Mouse (Mus musculus) myocyte (in vitro differentiated cells): ENCODE results near the gene Shbg.

Experiments
- E2F4 ChIP-seq: IDR thresholded peaks from one replicate; pipeline ENCODE4 v1.6.1; 2011; ENCODE audit warnings: mild to moderate bottlenecking, control low read depth, moderate library complexity; ENCODE audit not compliant: insufficient read depth
- MAX ChIP-seq: IDR thresholded peaks from one replicate; pipeline ENCODE4 v1.6.1; 2011; ENCODE audit warnings: low read depth, mild to moderate bottlenecking, control low read depth
- MYOD1 ChIP-seq, 3 experiments: IDR thresholded peaks; one replicate each; pipeline ENCODE4 v1.6.1; 2011; ENCODE audit warnings: control low read depth in 2 of 3, low read depth in 2 of 3, mild to moderate bottlenecking in 2 of 3, moderate library complexity in 1 of 3; ENCODE audit not compliant: insufficient read length in 2 of 3, control insufficient read depth in 1 of 3
- MYOG ChIP-seq, 3 experiments: IDR thresholded peaks; one replicate each; pipeline ENCODE4 v1.6.1; 2011; ENCODE audit warnings: control low read depth in 2 of 3, low read depth in 2 of 3, mild to moderate bottlenecking in 2 of 3; ENCODE audit not compliant: insufficient read length in 2 of 3, control insufficient read depth in 1 of 3, insufficient read depth in 1 of 3
- POLR2A ChIP-seq: IDR thresholded peaks from one replicate; pipeline ENCODE4 v1.6.1; 2011; ENCODE audit warnings: low read depth, mild to moderate bottlenecking, control low read depth, moderate library complexity; ENCODE audit not compliant: insufficient read length
- TCF3 ChIP-seq: IDR thresholded peaks from one replicate; pipeline ENCODE4 v1.6.1; 2011; ENCODE audit warnings: low read depth, control low read depth; ENCODE audit not compliant: insufficient read length
- USF1 ChIP-seq: IDR thresholded peaks from one replicate; pipeline ENCODE4 v1.6.1; 2011; ENCODE audit warnings: low read depth, mild to moderate bottlenecking, control low read depth, moderate library complexity

DNA sequence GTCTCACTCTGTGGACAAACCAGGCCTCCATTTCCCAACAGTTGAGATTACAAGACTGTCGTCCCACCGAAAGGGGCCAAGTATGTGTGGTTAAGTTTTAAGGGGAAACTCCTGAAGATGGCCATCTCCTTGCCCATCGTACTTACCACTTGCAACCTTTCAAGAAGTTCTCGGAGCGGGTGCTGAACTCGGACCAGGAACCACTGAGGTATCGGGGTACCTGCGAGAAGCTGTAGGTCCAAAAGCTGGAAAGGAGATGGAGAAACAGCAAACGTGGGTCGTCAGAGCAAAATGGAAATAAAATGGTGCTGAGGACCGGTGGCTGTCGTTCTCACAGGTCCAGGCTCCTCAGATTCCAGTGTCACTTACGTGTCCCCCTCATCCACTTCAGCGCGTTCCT lies 39.4 kb downstream of the Shbg start:
- no peak for TF ChIP-seq USF1
- TF ChIP-seq POLR2A: no peak
- TF ChIP-seq E2F4: no peak
- no peak for TF ChIP-seq MYOD1 (IDR thresholded peaks at IDR 0.05; ENCODE audit: control insufficient read depth in 1 of 3, insufficient read length in 2 of 3, low read depth in 2 of 3)
- TF ChIP-seq MAX: no peak
- no peak for TF ChIP-seq MYOG (IDR thresholded peaks at IDR 0.05; ENCODE audit: control insufficient read depth in 1 of 3, insufficient read depth in 1 of 3, insufficient read length in 2 of 3, low read depth in 2 of 3)
- TF ChIP-seq TCF3: no peak
